Mouse (Mus musculus) layer of hippocampus, postnatal 36 days (tissue): ENCODE data around the gene Fam19a5. TPM values are rescaled to one million over a fixed set of nuclear protein-coding genes. Genes with fewer than 3 reads are reported as not detected.

Experiments used
- DNase-seq, 2 experiments: peaks; one replicate each; pipeline ENCODE4 v3.0.0; 2022
- total RNA-seq, 2 experiments: library from RNA; stranded (reverse); gene quantifications; 2 replicates each; pipeline ENCODE4 v1.2.3; 2021

Gene Fam19a5
- total RNA-seq, 2 experiments from 2014 or later: 134 to 137 TPM

GRCm38 (mm10) chr15:87597149-87597548, 53.0 kb downstream of the Fam19a5 start:
- peak; percentile 70 to 75 for DNase-seq

- DNase-seq: no peak
Observed at GRCm38 (mm10) chr15:87597766-87598165, 53.7 kb downstream of the Fam19a5 start.

GRCm38 (mm10) chr15:87598636-87599035, 54.5 kb downstream of the Fam19a5 start:
- DNase-seq: no peak

- no peak for DNase-seq
Observed at GRCm38 (mm10) chr15:87603316-87603715, 59.2 kb downstream of the Fam19a5 start.

- DNase-seq: no peak
Observed at GRCm38 (mm10) chr15:87605504-87606280, 61.6 kb downstream of the Fam19a5 start.

GRCm38 (mm10) chr15:87606702-87607101, 62.6 kb downstream of the Fam19a5 start:
- no peak for DNase-seq

- DNase-seq: no peak
Observed at GRCm38 (mm10) chr15:87609236-87609635, 65.1 kb downstream of the Fam19a5 start.

- DNase-seq: peak; percentile 92
Observed at GRCm38 (mm10) chr15:87623966-87624609, 80.0 kb downstream of the Fam19a5 start.

- no peak for DNase-seq
Observed at GRCm38 (mm10) chr15:87624610-87625091, 80.6 kb downstream of the Fam19a5 start.

- DNase-seq: peak; percentile 91 to 92
Observed at GRCm38 (mm10) chr15:87625236-87626023, 81.3 kb downstream of the Fam19a5 start.

GRCm38 (mm10) chr15:87635272-87635671, 91.2 kb downstream of the Fam19a5 start:
- DNase-seq: no peak

GRCm38 (mm10) chr15:87636407-87636806, 92.3 kb downstream of the Fam19a5 start:
- no peak for DNase-seq

- no peak for DNase-seq
Observed at GRCm38 (mm10) chr15:87637234-87637633, 93.1 kb downstream of the Fam19a5 start.

GRCm38 (mm10) chr15:87638270-87638669, 94.2 kb downstream of the Fam19a5 start:
- no peak for DNase-seq

- no peak for DNase-seq
Observed at GRCm38 (mm10) chr15:87646313-87647061, 102.4 kb downstream of the Fam19a5 start.

GRCm38 (mm10) chr15:87649651-87650050, 105.6 kb downstream of the Fam19a5 start:
- no peak for DNase-seq

- DNase-seq: no peak
Observed at GRCm38 (mm10) chr15:87654551-87654950, 110.5 kb downstream of the Fam19a5 start.

GRCm38 (mm10) chr15:87656496-87657155, 112.5 kb downstream of the Fam19a5 start:
- DNase-seq: no peak

- DNase-seq: no peak
Observed at GRCm38 (mm10) chr15:87659729-87660128, 115.6 kb downstream of the Fam19a5 start.

- peak in 1 of 2 experiments; percentile 34 for DNase-seq
Observed at GRCm38 (mm10) chr15:87661954-87662353, 117.9 kb downstream of the Fam19a5 start.

- DNase-seq: no peak
Observed at GRCm38 (mm10) chr15:87666041-87666750, 122.1 kb downstream of the Fam19a5 start.
